Mouse (Mus musculus) brain, embryonic 14.5 days (tissue): ENCODE results near the gene Gm5934. TPM values are rescaled to one million over a fixed set of nuclear protein-coding genes. Genes with fewer than 3 reads are reported as not detected.
"Not testable (repeated sequence)": the region's sequence is repeated elsewhere in the genome, so short reads cannot be mapped to it uniquely, and the experiment has no call there.

ENCODE experiments used
- DNase-seq: peaks from one replicate; pipeline ENCODE4 v3.0.0-alpha.2; 2011; ENCODE audit warnings: low read depth
- polyA plus RNA-seq: library from polyadenylated mRNA; depleted of rRNA; stranded (reverse); fragments of >200 nt; gene quantifications from 2 replicates; pipeline ENCODE4 v1.2.3, GENCODE M21; 2012; rRNA removed

Gm5934 gene
- not detected in 2 replicates for polyA plus RNA-seq

GRCm38 (mm10) chrX:24500660-24501059 is at the start of gene Gm5934:
TSS of gene Gm5934 (minus strand) at chrX:24500760.
- DNase-seq, result not testable (repeated sequence)

Other genes starting within 250 kb of the Gm5934 start
- not detected in 2 replicates for gene Gm4297, start 74.1 kb upstream of the Gm5934 start, polyA plus RNA-seq